In genomic region chr2:180172152-180172551, GRCm38 (mm10) we compare ENCODE assay signal across 8 mouse cellular contexts. TPM values are rescaled to one million over a fixed set of nuclear protein-coding genes. Genes with fewer than 3 reads are reported as not detected.
DNase-seq lines count a peak whose midpoint lies in the region; ATAC-seq and TF ChIP-seq lines count a peak whose summit lies in the region.

No protein-coding gene starts in this region.

- H3K27me3 ChIP-seq in kidney, adult 2 months (replicated peaks; ENCODE audit: control insufficient read depth, insufficient read depth, low read length), result no peaks in the 10 kb centered on the region
- no peaks in the 10 kb centered on the region for H3K27me3 ChIP-seq in forebrain, postnatal 0 days (ENCODE audit: insufficient read depth, low read length)
- no peaks in the 10 kb centered on the region for H3K27me3 ChIP-seq in midbrain, embryonic 11.5 days (ENCODE audit: control insufficient read depth, insufficient read depth, low read length)

- peaks cover 15% of the 10 kb centered on the region; the same call in 1 of the 2 replicates for H3K4me1 ChIP-seq in kidney, adult 2 months (ENCODE audit: control insufficient read depth, insufficient read depth, low read length)
- peaks cover 5% of the 10 kb centered on the region for H3K4me1 ChIP-seq in bone marrow, adult 2 months (ENCODE audit: control insufficient read depth, insufficient read depth, low read length)
- H3K4me1 ChIP-seq in forebrain, postnatal 0 days (ENCODE audit: insufficient read depth), result peaks cover 25% of the 10 kb centered on the region
- H3K4me1 ChIP-seq in midbrain, embryonic 11.5 days (ENCODE audit: control insufficient read depth, insufficient read depth, low read length), result peaks cover 12% of the 10 kb centered on the region

- H3K27ac ChIP-seq in kidney, adult 2 months (ENCODE audit: insufficient read depth, low read depth, low read length), result no peak overlapping the region
- H3K27ac ChIP-seq in bone marrow, adult 2 months (ENCODE audit: control insufficient read depth, insufficient read depth, low read depth, low read length, poor library complexity), result no peak overlapping the region
- H3K27ac ChIP-seq in forebrain, postnatal 0 days (ENCODE audit: low read depth, low read length), result peak overlapping the region; percentile 57; the same call in 1 of the 2 replicates
- no peak overlapping the region; the same call in 1 of the 2 replicates for H3K27ac ChIP-seq in midbrain, embryonic 11.5 days (ENCODE audit: low read depth, low read length)

- TF ChIP-seq CTCF in kidney, adult 2 months (conservative IDR thresholded peaks at IDR 0.05; ENCODE audit: insufficient read depth, insufficient read length, low read depth, low read length), result no peak
- no peak for TF ChIP-seq CTCF in bone marrow, adult 2 months (IDR thresholded peaks at IDR 0.05; ENCODE audit: control insufficient read depth, insufficient read depth, low read length)
- no peak for TF ChIP-seq CTCF in forebrain, postnatal 0 days (IDR thresholded peaks at IDR 0.05; ENCODE audit: low read depth)

- ATAC-seq in forebrain, postnatal 0 days, result no peak
- ATAC-seq in midbrain, embryonic 11.5 days (ENCODE audit: low FRiP score), result no peak

- peaks cover 5% of the 10 kb centered on the region; the same call in 1 of the 2 replicates for H3K36me3 ChIP-seq in kidney, adult 2 months (ENCODE audit: control insufficient read depth, insufficient read depth, low read length)
- H3K36me3 ChIP-seq in forebrain, postnatal 0 days (ENCODE audit: insufficient read depth), result peaks cover 40% of the 10 kb centered on the region
- H3K36me3 ChIP-seq in midbrain, embryonic 11.5 days (ENCODE audit: control insufficient read depth, insufficient read depth, low read length), result peaks cover 21% of the 10 kb centered on the region; the same call in 1 of the 2 replicates

- peak overlapping the region; percentile 92 for H3K4me2 ChIP-seq in forebrain, postnatal 0 days (ENCODE audit: low read depth)
- peak overlapping the region; percentile 99 for H3K4me2 ChIP-seq in midbrain, embryonic 11.5 days

- DNase-seq in kidney, adult 2 months, result no peak
- no peak for DNase-seq in kidney, adult 18-20 months
- peak; percentile 8 for DNase-seq in forebrain, postnatal 0 days
- DNase-seq in midbrain, embryonic 11.5 days (ENCODE audit: low spot score, missing footprints), result peak; percentile 88
- DNase-seq in right cerebral cortex, postnatal 10 days (ENCODE audit: low spot score in 2 of 2), result no peak
- no peak for DNase-seq in spleen, postnatal 36 days (ENCODE audit: low spot score in 2 of 2)
- no peak for DNase-seq in embryo, embryonic 9.5 days (ENCODE audit: extremely low spot score)

- WGBS in kidney, adult 2 months, result 2% methylated on average over 9 of the region's 9 CpGs
- WGBS in bone marrow, adult 2 months, result 4% methylated on average over 9 of the region's 9 CpGs
- 5% methylated on average over 7 of the region's 9 CpGs for WGBS in forebrain, postnatal 0 days
- WGBS in midbrain, embryonic 11.5 days, result 5% methylated on average over 8 of the region's 9 CpGs

- H3K4me3 ChIP-seq in kidney, adult 2 months (ENCODE audit: insufficient read depth, low read depth, low read length), result peak overlapping the region; percentile 94
- peak overlapping the region; percentile 72 for H3K4me3 ChIP-seq in bone marrow, adult 2 months (replicated peaks; ENCODE audit: control insufficient read depth, low read depth, low read length)
- H3K4me3 ChIP-seq in forebrain, postnatal 0 days (ENCODE audit: low read depth, low read length), result peak overlapping the region; percentile 98
- H3K4me3 ChIP-seq in midbrain, embryonic 11.5 days (ENCODE audit: low read depth, low read length), result peak overlapping the region; percentile 96

- no peaks in the 10 kb centered on the region for H3K9me3 ChIP-seq in forebrain, postnatal 0 days (ENCODE audit: low read length)
- no peaks in the 10 kb centered on the region for H3K9me3 ChIP-seq in midbrain, embryonic 11.5 days (ENCODE audit: control insufficient read depth, low read length)

- no peak for TF ChIP-seq POLR2A in kidney, adult 2 months (IDR thresholded peaks at IDR 0.05; ENCODE audit: low read depth, low read length)
- TF ChIP-seq POLR2A in bone marrow, adult 2 months (IDR thresholded peaks at IDR 0.05; ENCODE audit: borderline replicate concordance, control insufficient read depth, low read depth, low read length), result no peak

- H3K9ac ChIP-seq in forebrain, postnatal 0 days, result peak overlapping the region; percentile 90
- H3K9ac ChIP-seq in midbrain, embryonic 11.5 days (ENCODE audit: low read length), result peak overlapping the region; percentile 94

RNA-seq across cellular contexts. Expression of gene Adrm1, which starts 0.9 kb away (rescaled TPM):
- 80.0 and 95.3 TPM in 2 replicates for polyA plus RNA-seq in kidney, adult 2 months (2012; rRNA removed)
- 45.5 and 50.2 TPM in 2 replicates for polyA plus RNA-seq in bone marrow, adult 2 months (2011; ENCODE audit: insufficient read depth, insufficient read length, low replicate concordance, missing spikeins)
- total RNA-seq in forebrain, postnatal 0 days (2014; rRNA removed), result 133 and 168 TPM in 2 replicates
- 219 and 222 TPM in 2 replicates for polyA plus RNA-seq in forebrain, postnatal 0 days (2015; fragmentation: Nextera tagmentation; extraction: Ambion mirVana)
- polyA plus RNA-seq in midbrain, embryonic 11.5 days (2014; fragmentation: Nextera tagmentation; extraction: Ambion mirVana), result 170 and 171 TPM in 2 replicates

RNA-seq across cellular contexts. Expression of gene Osbpl2, which starts 53.0 kb away (rescaled TPM):
- 30.3 and 33.8 TPM in 2 replicates for polyA plus RNA-seq in kidney, adult 2 months (2012; rRNA removed)
- 10.2 and 14.2 TPM in 2 replicates for polyA plus RNA-seq in bone marrow, adult 2 months (2011; ENCODE audit: insufficient read depth, insufficient read length, low replicate concordance, missing spikeins)
- total RNA-seq in forebrain, postnatal 0 days (2014; rRNA removed), result 63.0 and 64.2 TPM in 2 replicates
- 61.0 and 69.8 TPM in 2 replicates for polyA plus RNA-seq in forebrain, postnatal 0 days (2015; fragmentation: Nextera tagmentation; extraction: Ambion mirVana)
- polyA plus RNA-seq in midbrain, embryonic 11.5 days (2014; fragmentation: Nextera tagmentation; extraction: Ambion mirVana), result 43.3 and 46.3 TPM in 2 replicates

RNA-seq across cellular contexts. Expression of gene Lama5, which starts 53.5 kb away (rescaled TPM):
- 83.3 and 97.8 TPM in 2 replicates for polyA plus RNA-seq in kidney, adult 2 months (2012; rRNA removed)
- 1.5 and 6.6 TPM in 2 replicates for polyA plus RNA-seq in bone marrow, adult 2 months (2011; ENCODE audit: insufficient read depth, insufficient read length, low replicate concordance, missing spikeins)
- 3.5 and 8.9 TPM in 2 replicates for total RNA-seq in forebrain, postnatal 0 days (2014; rRNA removed)
- polyA plus RNA-seq in forebrain, postnatal 0 days (2015; fragmentation: Nextera tagmentation; extraction: Ambion mirVana), result 1.4 and 1.7 TPM in 2 replicates
- 3.8 and 3.9 TPM in 2 replicates for polyA plus RNA-seq in midbrain, embryonic 11.5 days (2014; fragmentation: Nextera tagmentation; extraction: Ambion mirVana)

Comparison
In these comparisons a context has a peak if more than half of its experiments do, and no peak if none do; other contexts are left out.
1. DNase-seq: peak in forebrain, postnatal 0 days (single experiment) and midbrain, embryonic 11.5 days (single experiment); none in kidney, adult 2 months (single experiment), kidney, adult 18-20 months (single experiment), right cerebral cortex, postnatal 10 days (0 of 2), spleen, postnatal 36 days (0 of 2) and embryo, embryonic 9.5 days (single experiment).
2. RNA of gene Lama5, which starts 53.5 kb away (polyA plus RNA-seq): 83.3 to 97.8 TPM in kidney, adult 2 months; 3.8 to 3.9 TPM in midbrain, embryonic 11.5 days, 1.5 to 6.6 TPM in bone marrow, adult 2 months and 1.4 to 1.7 TPM in forebrain, postnatal 0 days; every median in the first group is over 10 times any median in the second.
3. Peak in every context shown above with its lines, with median percentiles within 50 percentile points of each other: H3K4me3 ChIP-seq.